Mouse (Mus musculus): ENCODE data around the gene Pam. TPM values are rescaled to one million over a fixed set of nuclear protein-coding genes. Genes with fewer than 3 reads are reported as not detected.

Gene Pam
- polyA plus RNA-seq, 1 experiment from 2014 or later: 65.3 TPM

DNA sequence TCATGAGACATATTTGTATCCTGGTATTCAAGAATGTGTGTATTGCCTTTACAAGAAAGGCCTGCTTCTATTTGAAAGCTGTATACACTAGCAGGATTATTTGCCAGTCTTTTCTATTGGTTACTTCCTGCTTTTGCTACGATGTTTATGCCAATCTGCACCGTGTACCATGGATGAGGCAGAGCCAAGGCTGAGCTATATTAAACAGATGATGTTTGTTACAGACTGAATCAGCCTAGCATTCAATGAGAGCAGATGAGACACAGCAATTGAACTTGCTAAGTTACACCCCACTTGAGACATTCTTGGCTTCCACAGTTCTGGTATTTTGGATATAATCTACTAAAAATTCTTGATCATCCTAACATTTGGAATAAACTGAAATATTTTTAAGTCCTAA lies 267.9 kb downstream of the Pam start:
- WGBS: 38% methylated on average over 2 of the region's 2 CpGs
- no peaks in the 10 kb centered on the region for H3K9me3 ChIP-seq (ENCODE audit: control insufficient read depth, low read length)

DNA sequence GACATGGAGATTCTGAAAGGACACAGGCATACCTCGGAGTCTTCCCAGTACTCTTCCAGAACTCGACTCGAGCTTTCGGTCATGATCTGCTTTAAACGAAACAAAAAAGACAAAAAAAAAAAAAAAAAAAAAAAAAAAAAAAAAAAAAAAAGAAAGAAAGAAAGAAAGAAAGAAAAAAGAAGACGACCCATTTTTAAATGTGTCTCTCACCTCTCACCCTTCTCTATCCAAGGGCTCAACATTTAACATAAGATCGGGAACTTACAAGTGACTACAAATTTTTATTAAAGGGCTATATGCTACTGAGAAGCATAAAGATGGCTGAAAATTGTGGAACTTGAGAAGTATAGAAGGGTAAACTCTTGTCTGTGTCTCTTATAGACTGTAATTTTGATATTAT lies 272.5 kb downstream of the Pam start:
- ATAC-seq (replicated peaks; ENCODE audit: low FRiP score, low TSS enrichment, low read depth): no peak
- H3K27me3 ChIP-seq (replicated peaks; ENCODE audit: control insufficient read depth, insufficient read depth, low read length): no peaks in the 10 kb centered on the region
- no peaks in the 10 kb centered on the region for H3K9me3 ChIP-seq (ENCODE audit: control insufficient read depth, low read length)
- H3K36me3 ChIP-seq (ENCODE audit: control insufficient read depth, insufficient read depth, low read length): no peaks in the 10 kb centered on the region
- H3K9ac ChIP-seq (ENCODE audit: low read length): no peak overlapping the region
- no peak overlapping the region for H3K4me3 ChIP-seq (ENCODE audit: low read depth, low read length)
- H3K4me1 ChIP-seq (replicated peaks; ENCODE audit: control insufficient read depth, insufficient read depth, low read length): no peaks in the 10 kb centered on the region
- no peak overlapping the region for H3K4me2 ChIP-seq (ENCODE audit: low read length)
- DNase-seq (ENCODE audit: low spot score): no peak
- 93% methylated on average over 7 of the region's 7 CpGs for WGBS
- no peak overlapping the region for H3K27ac ChIP-seq (ENCODE audit: low read depth)

More for the DNA sequence above, 267.9 kb downstream of the Pam start:
- no peak overlapping the region for H3K4me3 ChIP-seq (ENCODE audit: low read depth, low read length)
- H3K27ac ChIP-seq (ENCODE audit: low read depth): no peak overlapping the region
- no peaks in the 10 kb centered on the region for H3K27me3 ChIP-seq (replicated peaks; ENCODE audit: control insufficient read depth, insufficient read depth, low read length)
- DNase-seq (ENCODE audit: low spot score) (no peak), ATAC-seq (replicated peaks; ENCODE audit: low FRiP score, low TSS enrichment, low read depth) (no peak)
- H3K4me1 ChIP-seq (replicated peaks; ENCODE audit: control insufficient read depth, insufficient read depth, low read length): no peaks in the 10 kb centered on the region
- H3K4me2 ChIP-seq (ENCODE audit: low read length): no peak overlapping the region
- no peak overlapping the region for H3K9ac ChIP-seq (ENCODE audit: low read length)
- H3K36me3 ChIP-seq (ENCODE audit: control insufficient read depth, insufficient read depth, low read length): 0 out of 2 replicates have a peak, but pooled peaks cover 2% of the 10 kb centered on the region

DNA sequence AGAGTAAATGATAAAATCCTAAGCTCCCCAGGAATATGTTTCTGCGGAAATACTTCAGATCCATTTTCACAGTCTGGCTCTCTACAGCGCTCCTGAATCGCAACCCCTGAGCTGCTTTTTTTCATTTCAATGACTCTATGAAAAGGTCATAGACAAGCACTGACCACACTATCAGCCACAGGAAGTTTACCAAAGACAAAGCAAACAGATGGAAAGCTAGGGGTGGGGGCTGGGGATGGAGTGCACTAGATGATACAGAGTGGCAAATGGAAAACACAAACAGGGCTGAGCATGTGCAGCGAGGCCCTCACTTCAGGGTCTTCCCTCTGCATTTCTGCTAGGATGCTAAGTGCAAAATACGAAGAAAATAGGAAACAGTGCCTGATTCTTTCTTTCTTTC lies 273.2 kb downstream of the Pam start:
- DNase-seq (ENCODE audit: low spot score): no peak
- H3K9ac ChIP-seq (ENCODE audit: low read length): no peak overlapping the region
- H3K36me3 ChIP-seq (ENCODE audit: control insufficient read depth, insufficient read depth, low read length): no peaks in the 10 kb centered on the region
- ATAC-seq (replicated peaks; ENCODE audit: low FRiP score, low TSS enrichment, low read depth): no peak
- no peak overlapping the region for H3K4me2 ChIP-seq (ENCODE audit: low read length)
- H3K27me3 ChIP-seq (replicated peaks; ENCODE audit: control insufficient read depth, insufficient read depth, low read length): no peaks in the 10 kb centered on the region
- H3K4me3 ChIP-seq (ENCODE audit: low read depth, low read length): no peak overlapping the region
- H3K9me3 ChIP-seq (ENCODE audit: control insufficient read depth, low read length): no peaks in the 10 kb centered on the region
- 74% methylated on average over 5 of the region's 5 CpGs for WGBS
- H3K4me1 ChIP-seq (replicated peaks; ENCODE audit: control insufficient read depth, insufficient read depth, low read length): no peaks in the 10 kb centered on the region
- H3K27ac ChIP-seq (ENCODE audit: low read depth): no peak overlapping the region

DNA sequence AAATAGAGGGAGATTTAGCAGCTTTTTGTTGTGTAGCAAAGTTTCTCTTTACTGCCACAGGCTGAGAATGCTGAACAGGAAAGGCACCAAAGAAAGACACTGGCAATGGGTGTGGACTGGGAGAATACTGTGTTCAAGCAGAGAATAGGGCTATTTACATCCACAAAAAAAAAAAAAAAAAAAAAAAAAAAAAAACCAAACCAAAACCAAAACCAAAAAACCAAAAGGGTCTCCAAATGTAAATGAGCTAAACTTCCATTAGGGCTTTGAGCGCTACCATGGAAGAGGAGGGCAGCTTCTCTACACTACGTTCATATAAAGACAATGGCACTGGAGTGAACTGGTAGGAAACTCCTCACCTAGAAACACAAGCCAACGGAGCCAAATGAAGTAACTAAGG lies 274.2 kb downstream of the Pam start:
- no peaks in the 10 kb centered on the region for H3K4me1 ChIP-seq (replicated peaks; ENCODE audit: control insufficient read depth, insufficient read depth, low read length)
- DNase-seq (ENCODE audit: low spot score): no peak
- H3K27ac ChIP-seq (ENCODE audit: low read depth): no peak overlapping the region
- H3K4me2 ChIP-seq (ENCODE audit: low read length): no peak overlapping the region
- H3K9ac ChIP-seq (ENCODE audit: low read length): no peak overlapping the region
- no peaks in the 10 kb centered on the region for H3K36me3 ChIP-seq (ENCODE audit: control insufficient read depth, insufficient read depth, low read length)
- no peaks in the 10 kb centered on the region for H3K27me3 ChIP-seq (replicated peaks; ENCODE audit: control insufficient read depth, insufficient read depth, low read length)
- ATAC-seq (replicated peaks; ENCODE audit: low FRiP score, low TSS enrichment, low read depth): no peak
- 95% methylated on average over 3 of the region's 3 CpGs for WGBS
- H3K4me3 ChIP-seq (ENCODE audit: low read depth, low read length): no peak overlapping the region
- no peaks in the 10 kb centered on the region for H3K9me3 ChIP-seq (ENCODE audit: control insufficient read depth, low read length)

DNA sequence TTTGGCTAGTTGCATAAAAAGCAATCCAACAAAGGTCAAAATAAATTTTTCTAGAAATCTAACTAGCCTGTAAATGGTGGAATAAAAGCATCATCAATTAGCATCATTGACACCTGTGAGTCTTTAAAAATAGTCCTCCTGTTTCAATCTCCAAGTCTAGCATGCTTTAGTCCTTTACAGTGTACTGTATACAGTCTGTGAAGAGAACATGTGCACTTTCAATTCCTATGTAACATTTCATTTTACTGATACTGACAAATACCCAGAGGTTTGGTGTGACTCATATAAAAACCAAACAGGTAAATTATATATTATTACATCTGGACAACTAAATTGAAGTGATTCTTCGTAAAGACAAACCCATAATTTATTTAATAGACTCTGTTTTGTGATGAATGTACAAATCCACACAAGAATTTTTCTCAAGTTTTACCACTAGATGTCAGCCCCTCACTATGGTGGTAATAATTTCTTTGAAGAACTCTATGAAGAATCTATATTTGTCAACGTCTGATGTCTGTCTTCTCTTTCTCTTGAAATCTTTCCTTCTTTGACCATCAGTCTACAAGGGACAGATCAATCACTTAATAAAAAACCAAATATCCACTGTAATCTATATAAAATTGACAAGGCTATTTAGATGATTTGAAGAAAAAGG lies 286.1 kb downstream of the Pam start:
- WGBS: 44% methylated on average over 2 of the region's 2 CpGs
- no peaks in the 10 kb centered on the region for H3K4me1 ChIP-seq (replicated peaks; ENCODE audit: control insufficient read depth, insufficient read depth, low read length)
- no peak for ATAC-seq (replicated peaks; ENCODE audit: low FRiP score, low TSS enrichment, low read depth)

DNA sequence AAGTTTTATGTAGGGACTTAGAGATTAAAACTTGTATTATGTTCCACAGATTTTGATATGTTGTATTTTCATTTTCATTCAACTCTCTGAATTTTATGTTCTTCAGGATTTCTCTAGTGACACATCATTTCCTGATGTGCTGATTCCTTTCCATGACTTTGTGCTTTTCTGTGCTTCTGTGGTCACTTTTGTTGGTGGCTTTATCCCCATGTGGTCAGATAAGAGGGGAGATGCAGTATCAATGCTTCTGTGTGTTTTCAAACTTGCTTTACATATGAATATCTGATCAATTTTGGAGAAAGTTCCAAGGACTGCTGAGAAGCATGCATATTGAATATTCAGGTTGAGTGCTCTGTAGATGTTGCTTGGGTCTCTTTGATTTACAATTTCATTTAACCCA lies 290.9 kb downstream of the Pam start:
- no peaks in the 10 kb centered on the region for H3K9me3 ChIP-seq (ENCODE audit: control insufficient read depth, low read length)
- no peak overlapping the region for H3K27ac ChIP-seq (ENCODE audit: low read depth)
- no peak overlapping the region for H3K4me3 ChIP-seq (ENCODE audit: low read depth, low read length)
- DNase-seq (ENCODE audit: low spot score): no peak
- H3K27me3 ChIP-seq (replicated peaks; ENCODE audit: control insufficient read depth, insufficient read depth, low read length): no peaks in the 10 kb centered on the region
- no peaks in the 10 kb centered on the region for H3K36me3 ChIP-seq (ENCODE audit: control insufficient read depth, insufficient read depth, low read length)
- ATAC-seq (replicated peaks; ENCODE audit: low FRiP score, low TSS enrichment, low read depth): no peak
- no peaks in the 10 kb centered on the region for H3K4me1 ChIP-seq (replicated peaks; ENCODE audit: control insufficient read depth, insufficient read depth, low read length)
- no peak overlapping the region for H3K4me2 ChIP-seq (ENCODE audit: low read length)
- no peak overlapping the region for H3K9ac ChIP-seq (ENCODE audit: low read length)

More for the DNA sequence above, 286.1 kb downstream of the Pam start:
- H3K9ac ChIP-seq (ENCODE audit: low read length): no peak overlapping the region
- H3K4me3 ChIP-seq (ENCODE audit: low read depth, low read length): no peak overlapping the region
- no peak overlapping the region for H3K4me2 ChIP-seq (ENCODE audit: low read length)
- no peaks in the 10 kb centered on the region for H3K27me3 ChIP-seq (replicated peaks; ENCODE audit: control insufficient read depth, insufficient read depth, low read length)
- H3K9me3 ChIP-seq (ENCODE audit: control insufficient read depth, low read length): no peaks in the 10 kb centered on the region
- no peak overlapping the region for H3K27ac ChIP-seq (ENCODE audit: low read depth)
- DNase-seq (ENCODE audit: low spot score): no peak
- no peaks in the 10 kb centered on the region for H3K36me3 ChIP-seq (ENCODE audit: control insufficient read depth, insufficient read depth, low read length)

DNA sequence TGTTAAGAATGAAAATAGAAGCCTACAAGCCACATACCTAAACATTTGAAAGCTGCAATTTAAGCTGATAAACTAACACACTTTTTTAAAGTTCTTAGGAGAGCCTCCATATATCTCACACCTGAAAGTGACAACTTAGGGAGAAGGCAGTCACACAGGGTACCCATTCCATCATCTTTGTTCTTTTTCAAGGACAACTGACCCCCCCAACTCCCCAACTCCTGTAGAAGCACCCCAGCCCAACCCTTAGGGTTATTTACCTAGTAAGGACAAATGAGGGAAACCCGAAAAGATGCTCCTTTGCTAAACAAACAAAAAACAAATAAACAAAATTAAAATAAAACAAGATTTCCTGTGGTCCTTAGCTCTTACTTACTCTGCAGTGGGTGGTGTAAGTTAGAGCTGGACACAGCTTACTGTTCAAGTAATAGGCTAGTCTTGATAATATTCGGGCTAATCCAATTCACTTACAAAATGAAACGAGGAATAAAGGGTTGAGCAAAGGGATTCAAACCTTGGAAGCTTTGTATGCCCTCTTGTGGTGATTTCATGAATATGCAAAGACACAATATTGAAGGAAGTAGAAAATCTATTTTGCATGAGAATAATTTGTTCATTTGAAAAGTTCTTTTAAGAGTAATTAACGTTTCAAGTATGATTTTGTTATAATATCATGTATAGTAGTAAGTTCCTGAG lies 293.1 kb downstream of the Pam start:
- Histone ChIP-seq H3K9me3 (ENCODE audit: control insufficient read depth, low read length) (no peaks in the 10 kb centered on the region), H3K4me2 (ENCODE audit: low read length) (no peak overlapping the region), H3K27ac (ENCODE audit: low read depth) (no peak overlapping the region), H3K4me3 (ENCODE audit: low read depth, low read length) (no peak overlapping the region), H3K36me3 (ENCODE audit: control insufficient read depth, insufficient read depth, low read length) (no peaks in the 10 kb centered on the region), H3K9ac (ENCODE audit: low read length) (no peak overlapping the region), H3K4me1 (replicated peaks; ENCODE audit: control insufficient read depth, insufficient read depth, low read length) (no peaks in the 10 kb centered on the region), H3K27me3 (replicated peaks; ENCODE audit: control insufficient read depth, insufficient read depth, low read length) (no peaks in the 10 kb centered on the region)
- ATAC-seq (replicated peaks; ENCODE audit: low FRiP score, low TSS enrichment, low read depth) (no peak), DNase-seq (ENCODE audit: low spot score) (no peak)
- 49% methylated on average over 4 of the region's 4 CpGs for WGBS

DNA sequence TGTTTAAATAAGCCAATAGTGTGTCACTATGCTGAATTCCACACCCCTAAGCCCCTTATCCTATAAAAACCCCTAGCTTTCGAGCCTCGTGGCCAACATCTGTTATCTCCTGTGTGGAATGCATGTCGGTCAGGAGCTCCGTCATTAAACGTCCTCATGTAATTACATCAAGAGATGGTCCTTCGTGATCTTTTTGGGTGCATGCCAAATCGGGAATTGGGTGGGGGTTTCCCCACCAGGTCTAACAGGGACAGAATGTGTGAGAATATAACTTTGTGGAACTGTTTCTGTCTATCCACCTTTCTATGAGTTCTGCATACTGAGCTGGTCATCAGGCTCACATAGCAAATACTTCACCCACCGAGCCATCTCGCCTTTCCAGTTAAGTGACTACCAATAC lies 299.5 kb downstream of the Pam start:
- no peak overlapping the region for H3K27ac ChIP-seq (ENCODE audit: low read depth)
- no peak overlapping the region for H3K4me3 ChIP-seq (ENCODE audit: low read depth, low read length)
- no peak for ATAC-seq (replicated peaks; ENCODE audit: low FRiP score, low TSS enrichment, low read depth)
- no peaks in the 10 kb centered on the region for H3K4me1 ChIP-seq (replicated peaks; ENCODE audit: control insufficient read depth, insufficient read depth, low read length)
- 68% methylated on average over 9 of the region's 9 CpGs for WGBS
- H3K9me3 ChIP-seq (ENCODE audit: control insufficient read depth, low read length): no peaks in the 10 kb centered on the region
- no peak overlapping the region for H3K9ac ChIP-seq (ENCODE audit: low read length)
- no peaks in the 10 kb centered on the region for H3K36me3 ChIP-seq (ENCODE audit: control insufficient read depth, insufficient read depth, low read length)
- H3K27me3 ChIP-seq (replicated peaks; ENCODE audit: control insufficient read depth, insufficient read depth, low read length): no peaks in the 10 kb centered on the region
- no peak for DNase-seq (ENCODE audit: low spot score)
- H3K4me2 ChIP-seq (ENCODE audit: low read length): no peak overlapping the region

DNA sequence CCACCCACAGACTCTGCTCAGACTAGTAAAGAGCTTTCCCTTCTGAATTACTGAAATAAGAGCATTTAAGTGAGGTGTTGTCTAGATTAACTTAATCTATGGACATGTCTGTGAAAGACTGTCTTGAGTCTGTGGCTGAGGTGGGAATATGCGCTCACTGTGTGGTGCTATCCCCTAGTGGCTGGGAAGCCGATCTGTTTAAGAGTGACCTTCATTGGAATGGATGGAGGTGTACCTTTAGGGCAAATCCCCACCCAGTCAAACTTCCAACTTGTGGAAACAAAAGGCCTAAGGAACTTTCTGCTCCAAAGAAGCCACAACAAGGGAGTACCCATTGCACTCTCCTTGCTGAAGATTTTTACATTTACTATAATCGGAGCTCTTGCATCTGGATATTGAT lies 301.3 kb downstream of the Pam start:
- no peak for ATAC-seq (replicated peaks; ENCODE audit: low FRiP score, low TSS enrichment, low read depth)
- Histone ChIP-seq H3K9ac (ENCODE audit: low read length) (no peak overlapping the region), H3K36me3 (ENCODE audit: control insufficient read depth, insufficient read depth, low read length) (no peaks in the 10 kb centered on the region), H3K4me2 (ENCODE audit: low read length) (no peak overlapping the region), H3K27ac (ENCODE audit: low read depth) (no peak overlapping the region), H3K4me3 (ENCODE audit: low read depth, low read length) (no peak overlapping the region), H3K27me3 (replicated peaks; ENCODE audit: control insufficient read depth, insufficient read depth, low read length) (no peaks in the 10 kb centered on the region), H3K4me1 (replicated peaks; ENCODE audit: control insufficient read depth, insufficient read depth, low read length) (no peaks in the 10 kb centered on the region), H3K9me3 (ENCODE audit: control insufficient read depth, low read length) (no peaks in the 10 kb centered on the region)
- no peak for DNase-seq (ENCODE audit: low spot score)
- 88% methylated on average over 3 of the region's 3 CpGs for WGBS
